Mouse (Mus musculus) limb, embryonic 12.5 days (tissue): ENCODE measurements around the gene Tbc1d15. TPM values are rescaled to one million over a fixed set of nuclear protein-coding genes. Genes with fewer than 3 reads are reported as not detected.

Experiments
- polyA plus RNA-seq: library from polyadenylated mRNA; unstranded; fragments of >200 nt; fragmentation: Nextera tagmentation; extraction: Ambion mirVana; gene quantifications from 2 replicates; pipeline ENCODE4 v1.2.1, GENCODE M21; 2016

Gene Tbc1d15
- polyA plus RNA-seq, 1 experiment from 2014 or later = 60.8 TPM

Other genes with a start within 250 kb of the Tbc1d15 start
- gene Tph2, start 66.4 kb downstream of the Tbc1d15 start, polyA plus RNA-seq = not detected in 2 replicates
- gene Rab21, start 64.1 kb upstream of the Tbc1d15 start, polyA plus RNA-seq = 3.4 and 5.3 TPM in 2 replicates
- 24.7 and 26.4 TPM in 2 replicates for gene Tmem19, start 111.0 kb upstream of the Tbc1d15 start, polyA plus RNA-seq
- 24.5 and 30.1 TPM in 2 replicates for gene Thap2, start 133.0 kb upstream of the Tbc1d15 start, polyA plus RNA-seq
- 28.1 and 28.7 TPM in 2 replicates for gene Zfc3h1, start 133.5 kb upstream of the Tbc1d15 start, polyA plus RNA-seq